Mouse (Mus musculus) limb, embryonic 11.5 days (tissue): ENCODE data around the gene Cox7a2l. TPM values are rescaled to one million over a fixed set of nuclear protein-coding genes. Genes with fewer than 3 reads are reported as not detected.

Experiments used
- ATAC-seq: fragments of 200-750 bp; cut with Nextera tagmentation; 2 replicates; pipeline ENCODE4 v1.8.0; 2017; ENCODE audit warnings: low read depth; ENCODE audit not compliant: insufficient number of reproducible peaks, low FRiP score, low TSS enrichment
- DNase-seq: peaks from one replicate; pipeline ENCODE4 v3.0.0-alpha.2; 2015; ENCODE audit warnings: low spot score
- H3K27ac ChIP-seq: fragments of 300-500 bp; sonication (generic); replicated peaks from 2 replicates; pipeline ENCODE4 v1.5.1; 2014; ENCODE audit warnings: low read depth, mild to moderate bottlenecking, low read length
- H3K27me3 ChIP-seq: fragments of 300-500 bp; sonication (generic); 2 replicates; pipeline ENCODE4 v1.6.1; 2014; ENCODE audit warnings: mild to moderate bottlenecking, low read length, mixed read lengths; ENCODE audit not compliant: control insufficient read depth, insufficient read depth
- H3K36me3 ChIP-seq: fragments of 300-500 bp; sonication (generic); 2 replicates; pipeline ENCODE4 v1.6.1; 2014; ENCODE audit warnings: mild to moderate bottlenecking, low read length, moderate library complexity, mixed read lengths; ENCODE audit not compliant: control insufficient read depth, insufficient read depth
- H3K4me1 ChIP-seq: fragments of 300-500 bp; sonication (generic); 2 replicates; pipeline ENCODE4 v1.6.1; 2014; ENCODE audit warnings: low read length, mixed read lengths; ENCODE audit not compliant: control insufficient read depth, insufficient read depth
- H3K4me2 ChIP-seq: fragments of 300-500 bp; sonication (generic); 2 replicates; pipeline ENCODE4 v1.6.1; 2014; ENCODE audit warnings: low read depth, mild to moderate bottlenecking, moderate library complexity; ENCODE audit not compliant: severe bottlenecking
- H3K4me3 ChIP-seq: fragments of 300-500 bp; sonication (generic); 2 replicates; pipeline ENCODE4 v1.5.1; 2014; ENCODE audit warnings: low read depth, low read length
- H3K9ac ChIP-seq: fragments of 300-500 bp; sonication (generic); 2 replicates; pipeline ENCODE4 v1.6.1; 2014; ENCODE audit warnings: mild to moderate bottlenecking, low read length
- H3K9me3 ChIP-seq: fragments of 300-500 bp; sonication (generic); 2 replicates; pipeline ENCODE4 v1.6.1; 2016; ENCODE audit warnings: low read length; ENCODE audit not compliant: control insufficient read depth
- WGBS: fragments of 180-500 bp; shearing (Covaris S2); extraction: QIAGEN DNeasy Blood & Tissue Kit; methylation state at CpG from one replicate; pipeline ENCODE4 v1.1.7; 2014; 5-methylcytosine and 5-hydroxymethylcytosine counted together
- polyA plus RNA-seq: library from polyadenylated mRNA; unstranded; fragments of >200 nt; fragmentation: Nextera tagmentation; extraction: Ambion mirVana; gene quantifications from 2 replicates; pipeline ENCODE4 v1.2.1, GENCODE M21; 2014

Gene Cox7a2l
- polyA plus RNA-seq, 1 experiment from 2014 or later = 139 TPM

- Histone ChIP-seq H3K36me3 (no peaks in the 10 kb centered on the region), H3K4me2 (peak overlapping the region; percentile 80), H3K9ac (peak overlapping the region; percentile 86), H3K27ac (0 out of 2 replicates have a peak overlapping the region, but pooled peaks have one; percentile 10), H3K27me3 (no peaks in the 10 kb centered on the region), H3K4me3 (peak overlapping the region; percentile 91), H3K9me3 (no peaks in the 10 kb centered on the region), H3K4me1 (peaks cover 8% of the 10 kb centered on the region)
- peak; percentile 95 for DNase-seq
- peak; percentile 98 for ATAC-seq
- under 1% methylated on average over 33 of the region's 33 CpGs for WGBS
Measured at GRCm38 (mm10) chr17:83514213-83514701, 2.9 kb downstream of the Cox7a2l start.

- H3K4me3 ChIP-seq = peak overlapping the region; percentile 91
- 3% methylated on average over 24 of the region's 24 CpGs for WGBS
- peaks cover 8% of the 10 kb centered on the region for H3K4me1 ChIP-seq
- no peaks in the 10 kb centered on the region for H3K27me3 ChIP-seq
- peak overlapping the region; percentile 86 for H3K9ac ChIP-seq
- H3K4me2 ChIP-seq = peak overlapping the region; percentile 80
- DNase-seq (no peak), ATAC-seq (peak; percentile 50)
- 0 out of 2 replicates have a peak overlapping the region, but pooled peaks have one; percentile 10 for H3K27ac ChIP-seq
- no peaks in the 10 kb centered on the region for H3K9me3 ChIP-seq
- no peaks in the 10 kb centered on the region for H3K36me3 ChIP-seq
Measured at GRCm38 (mm10) chr17:83513655-83514212, 3.4 kb downstream of the Cox7a2l start.

GRCm38 (mm10) chr17:83512130-83512529 lies 5.0 kb downstream of the Cox7a2l start:
- Histone ChIP-seq H3K9me3 (no peaks in the 10 kb centered on the region), H3K9ac (no peak overlapping the region), H3K4me3 (no peak overlapping the region), H3K4me2 (no peak overlapping the region), H3K4me1 (peaks cover 8% of the 10 kb centered on the region), H3K27ac (no peak overlapping the region), H3K27me3 (no peaks in the 10 kb centered on the region), H3K36me3 (no peaks in the 10 kb centered on the region)
- DNase-seq = no peak
- no peak for ATAC-seq
- 92% methylated on average over 3 of the region's 3 CpGs for WGBS

- no peaks in the 10 kb centered on the region for H3K9me3 ChIP-seq
- DNase-seq = no peak
- H3K27me3 ChIP-seq = no peaks in the 10 kb centered on the region
- ATAC-seq = no peak
- H3K4me3 ChIP-seq = no peak overlapping the region
- H3K27ac ChIP-seq = no peak overlapping the region
- 88% methylated on average over 2 of the region's 2 CpGs for WGBS
- H3K9ac ChIP-seq = no peak overlapping the region
- H3K36me3 ChIP-seq = peaks cover 13% of the 10 kb centered on the region
- H3K4me2 ChIP-seq = no peak overlapping the region
- H3K4me1 ChIP-seq = no peaks in the 10 kb centered on the region
Measured at GRCm38 (mm10) chr17:83503693-83504092, 13.4 kb downstream of the Cox7a2l start.

GRCm38 (mm10) chr17:83499692-83500091 lies 17.4 kb downstream of the Cox7a2l start:
- Histone ChIP-seq H3K36me3 (peaks cover 17% of the 10 kb centered on the region), H3K9me3 (no peaks in the 10 kb centered on the region), H3K27me3 (no peaks in the 10 kb centered on the region), H3K27ac (no peak overlapping the region), H3K4me2 (no peak overlapping the region), H3K9ac (no peak overlapping the region), H3K4me1 (no peaks in the 10 kb centered on the region), H3K4me3 (no peak overlapping the region)
- 90% methylated on average over 4 of the region's 4 CpGs for WGBS
- no peak for ATAC-seq
- DNase-seq = no peak

- 94% methylated on average over 5 of the region's 5 CpGs for WGBS
- Histone ChIP-seq H3K9me3 (no peaks in the 10 kb centered on the region), H3K27me3 (no peaks in the 10 kb centered on the region), H3K27ac (no peak overlapping the region), H3K4me1 (no peaks in the 10 kb centered on the region), H3K9ac (no peak overlapping the region), H3K4me2 (no peak overlapping the region), H3K36me3 (peaks cover 17% of the 10 kb centered on the region), H3K4me3 (no peak overlapping the region)
- no peak for DNase-seq
- ATAC-seq = no peak
Measured at GRCm38 (mm10) chr17:83498889-83499288, 18.2 kb downstream of the Cox7a2l start.

GRCm38 (mm10) chr17:83487762-83488161 lies 29.4 kb downstream of the Cox7a2l start:
- Histone ChIP-seq H3K4me3 (no peak overlapping the region), H3K36me3 (no peaks in the 10 kb centered on the region), H3K27ac (no peak overlapping the region), H3K9me3 (peaks cover 2% of the 10 kb centered on the region; the same call in 1 of the 2 replicates), H3K9ac (no peak overlapping the region), H3K4me1 (no peaks in the 10 kb centered on the region), H3K4me2 (no peak overlapping the region), H3K27me3 (no peaks in the 10 kb centered on the region)
- DNase-seq (no peak), ATAC-seq (no peak)
- 43% methylated on average over 3 of the region's 3 CpGs for WGBS

GRCm38 (mm10) chr17:83483784-83484183 lies 33.3 kb downstream of the Cox7a2l start:
- Histone ChIP-seq H3K9ac (no peak overlapping the region), H3K4me2 (no peak overlapping the region), H3K4me1 (no peaks in the 10 kb centered on the region), H3K9me3 (no peaks in the 10 kb centered on the region), H3K27me3 (no peaks in the 10 kb centered on the region), H3K27ac (no peak overlapping the region), H3K36me3 (peaks cover 8% of the 10 kb centered on the region; the same call in 1 of the 2 replicates), H3K4me3 (no peak overlapping the region)
- WGBS = 89% methylated on average over 2 of the region's 2 CpGs
- no peak for ATAC-seq
- no peak for DNase-seq
